11 mouse cellular contexts compared by ENCODE assay signal in the genomic region with DNA sequence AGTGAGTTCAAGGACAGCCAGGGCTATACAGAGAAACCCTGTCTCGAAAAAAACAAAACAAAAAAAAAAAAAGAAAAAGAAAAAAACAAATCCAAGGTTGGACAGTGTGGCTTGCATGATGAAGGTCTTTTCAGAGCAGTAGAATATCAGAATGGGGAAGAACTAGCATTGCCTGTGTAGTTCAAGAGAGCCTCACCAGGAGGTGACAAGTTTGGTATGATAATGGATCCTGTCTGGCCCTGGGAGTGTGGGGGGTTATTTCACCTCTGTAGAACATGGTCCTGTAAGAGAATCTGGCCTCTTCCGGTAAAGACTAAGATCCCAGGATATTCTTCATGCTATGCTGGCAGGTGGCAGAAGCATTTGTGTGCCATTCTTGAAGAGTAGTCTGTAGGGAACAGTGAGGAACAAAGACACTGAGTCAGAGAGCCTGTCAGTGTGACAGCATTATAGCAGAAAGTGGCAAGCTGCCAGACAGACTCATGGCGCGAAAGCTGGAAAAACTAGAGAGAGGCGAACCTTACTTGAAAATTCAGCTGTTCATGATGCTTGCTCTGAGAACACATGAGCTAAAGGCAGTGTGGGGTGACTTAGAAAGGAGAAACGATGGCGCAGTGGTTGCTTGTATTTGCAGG. TPM values are rescaled to one million over a fixed set of nuclear protein-coding genes. Genes with fewer than 3 reads are reported as not detected.
DNase-seq lines count a peak whose midpoint lies in the region; ATAC-seq and TF ChIP-seq lines count a peak whose summit lies in the region.
"Had no signal": no experiment of that assay in that cellular context is flagged by ENCODE, and none has a peak within 500 bp of the region (broad histone marks: within the 10 kb centered on the region; RNA-seq: fewer than 3 reads in every experiment).

No protein-coding gene starts in this region.

- H3K4me1 ChIP-seq in midbrain, embryonic 12.5 days = peaks cover 6% of the 10 kb centered on the region; the same call in 1 of the 2 replicates
- no peaks in the 10 kb centered on the region for H3K4me1 ChIP-seq in midbrain, embryonic 11.5 days (ENCODE audit: control insufficient read depth, insufficient read depth, low read length)

- ATAC-seq in midbrain, embryonic 12.5 days (ENCODE audit: low FRiP score, low read depth) = no peak
- ATAC-seq in midbrain, embryonic 11.5 days (ENCODE audit: low FRiP score) = no peak
- ATAC-seq in monocyte, adult 5-6 weeks (replicated peaks; ENCODE audit: insufficient number of reproducible peaks, low FRiP score, low TSS enrichment, poor library complexity, severe bottlenecking) = no peak

- H3K27ac ChIP-seq in midbrain, embryonic 12.5 days (replicated peaks) = 0 out of 2 replicates have a peak overlapping the region, but pooled peaks have one; percentile 39
- no peak overlapping the region for H3K27ac ChIP-seq in midbrain, embryonic 11.5 days (ENCODE audit: low read depth, low read length)
- no peak overlapping the region for H3K27ac ChIP-seq in left cerebral cortex, adult 2 months
- H3K27ac ChIP-seq: macrophage had no signal

- TF ChIP-seq CTCF in left cerebral cortex, adult 2 months (IDR thresholded peaks at IDR 0.05) = no peak

- no peak overlapping the region for H3K4me3 ChIP-seq in midbrain, embryonic 12.5 days
- no peak overlapping the region for H3K4me3 ChIP-seq in midbrain, embryonic 11.5 days (ENCODE audit: low read depth, low read length)
- no peak overlapping the region for H3K4me3 ChIP-seq in left cerebral cortex, adult 2 months

- H3K9me3 ChIP-seq in midbrain, embryonic 12.5 days = no peaks in the 10 kb centered on the region
- H3K9me3 ChIP-seq in midbrain, embryonic 11.5 days (ENCODE audit: control insufficient read depth, low read length) = no peaks in the 10 kb centered on the region

- no peak overlapping the region for H3K9ac ChIP-seq in midbrain, embryonic 12.5 days (replicated peaks)
- no peak overlapping the region for H3K9ac ChIP-seq in midbrain, embryonic 11.5 days (ENCODE audit: low read length)

- DNase-seq in midbrain, embryonic 11.5 days (ENCODE audit: low spot score, missing footprints) = no peak
- DNase-seq in frontal cortex, postnatal 10 days (ENCODE audit: low spot score in 2 of 2) = peak; percentile 35 to 36
- peak; percentile 56 to 63 for DNase-seq in left cerebral cortex, adult 2 months (ENCODE audit: extremely low spot score in 1 of 2, low spot score in 2 of 2)
- DNase-seq in right cerebral cortex, postnatal 4 days = peak; percentile 74
- no peak for DNase-seq in natural killer cell, adult 2 months (ENCODE audit: low spot score in 2 of 2)
- no peak for DNase-seq in heart, postnatal 36 days
- DNase-seq: cerebellum, adult 18-20 months; retina, postnatal 1 day had no signal

- no peaks in the 10 kb centered on the region for H3K27me3 ChIP-seq in midbrain, embryonic 12.5 days
- H3K27me3 ChIP-seq in midbrain, embryonic 11.5 days (ENCODE audit: control insufficient read depth, insufficient read depth, low read length) = no peaks in the 10 kb centered on the region

- H3K36me3 ChIP-seq in midbrain, embryonic 12.5 days = peaks cover 65% of the 10 kb centered on the region
- peaks cover 4% of the 10 kb centered on the region; the same call in 1 of the 2 replicates for H3K36me3 ChIP-seq in midbrain, embryonic 11.5 days (ENCODE audit: control insufficient read depth, insufficient read depth, low read length)

- H3K4me2 ChIP-seq in midbrain, embryonic 12.5 days (replicated peaks) = no peak overlapping the region
- no peak overlapping the region for H3K4me2 ChIP-seq in midbrain, embryonic 11.5 days

- intact Hi-C loops in left cerebral cortex, adult 2 months (cut with DNase I) = no loop called here
- intact Hi-C loops in heart, postnatal 36 days (cut with DNase I) = no loop called here

- 91% methylated on average over 7 of the region's 7 CpGs for WGBS in midbrain, embryonic 12.5 days
- WGBS in midbrain, embryonic 11.5 days = 94% methylated on average over 7 of the region's 7 CpGs

RNA-seq across cellular contexts. Expression of a gene that starts 58.8 kb away (rescaled TPM):
- polyA plus RNA-seq in midbrain, embryonic 12.5 days (2016; fragmentation: Nextera tagmentation; extraction: Ambion mirVana) = 8.8 and 9.0 TPM in 2 replicates
- 5.8 and 9.4 TPM in 2 replicates for polyA plus RNA-seq in midbrain, embryonic 11.5 days (2014; fragmentation: Nextera tagmentation; extraction: Ambion mirVana)
- 10 to 100 TPM; 21.2 to 27.5 TPM for total RNA-seq in left cerebral cortex, adult 2 months (2021)
- total RNA-seq in monocyte, adult 5-6 weeks (2017) = 37.3 to 51.6 TPM (median 46.2 TPM) in 3 replicates
- 10 to 100 TPM; 23.8 to 28.1 TPM for total RNA-seq in heart, postnatal 36 days (2021)

Comparison
In these comparisons a context has a peak if more than half of its experiments do, and no peak if none do; other contexts are left out.
1. DNase-seq: peak in frontal cortex, postnatal 10 days (2 of 2), left cerebral cortex, adult 2 months (2 of 2) and right cerebral cortex, postnatal 4 days (single experiment); none in midbrain, embryonic 11.5 days (single experiment), natural killer cell, adult 2 months (0 of 2) and heart, postnatal 36 days (0 of 2).